Mouse (Mus musculus) CD4-positive, CD25-positive, alpha-beta regulatory T cell, adult 2 months (primary cell): Measurements from ENCODE around the gene Slc6a11.

ENCODE experiments used
- DNase-seq: peaks from one replicate; pipeline ENCODE4 v3.0.0-alpha.2; 2012; ENCODE audit warnings: low read depth, low spot score

The Slc6a11 gene

GRCm38 (mm10) chr6:114178141-114178540 lies 47.1 kb downstream of the Slc6a11 start:
- DNase-seq, result no peak

DNA sequence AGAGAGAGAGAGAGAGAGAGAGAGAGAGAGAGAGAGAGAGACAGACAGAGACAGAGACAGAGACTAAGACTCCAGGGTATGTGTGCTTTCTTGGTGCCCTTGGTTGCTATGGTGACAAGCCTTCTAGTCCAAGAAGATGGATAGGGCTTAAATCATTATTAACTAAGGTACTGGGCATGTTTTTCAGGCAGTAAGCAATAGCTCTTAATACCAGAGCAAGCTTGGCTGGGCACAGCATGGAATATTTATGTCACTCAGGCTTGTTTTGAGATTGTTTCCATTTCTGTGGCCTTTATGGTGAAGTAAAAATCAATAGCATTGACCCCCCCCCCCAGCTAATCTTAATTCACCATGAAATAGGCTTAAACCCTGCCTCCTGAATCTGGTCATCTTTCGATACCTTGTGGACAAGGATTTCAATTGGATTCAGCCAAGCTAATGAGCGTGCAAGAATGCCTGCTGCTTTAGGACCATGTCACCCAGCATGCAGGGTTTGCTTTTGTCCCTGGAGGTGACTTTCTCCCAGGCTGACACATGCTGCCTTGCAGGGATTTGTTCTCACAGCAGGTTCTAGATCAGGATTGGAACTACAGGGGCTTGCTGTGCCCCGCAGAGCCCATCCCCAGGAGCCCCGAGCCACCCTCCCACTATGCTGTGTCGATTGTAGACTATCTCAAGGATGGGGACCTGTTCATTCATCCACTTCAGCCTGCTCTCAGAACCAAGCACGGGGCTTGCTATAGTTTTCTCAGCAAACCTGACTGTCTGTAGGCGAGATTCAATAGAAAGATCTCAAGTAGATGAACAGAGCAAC lies 51.5 kb downstream of the Slc6a11 start:
- no peak for DNase-seq

DNA sequence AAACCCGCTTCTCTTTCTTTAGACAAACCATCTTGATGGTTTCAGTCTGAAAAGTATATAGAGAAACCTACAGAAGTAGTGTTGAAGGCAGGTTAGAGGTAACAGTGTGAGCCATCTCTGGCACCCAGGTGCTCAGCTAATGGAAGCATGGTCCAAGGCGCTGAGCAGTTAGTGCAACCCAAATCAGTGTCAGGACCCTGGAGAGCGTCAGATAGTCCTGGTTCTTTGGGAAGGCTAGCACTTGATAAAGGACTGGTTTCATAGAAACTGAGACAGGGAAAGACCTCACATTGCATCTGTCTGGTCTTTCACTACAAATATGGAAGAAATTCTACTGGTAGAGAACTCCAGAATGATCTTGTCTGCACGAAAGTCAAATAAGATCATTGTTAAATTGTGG lies 56.1 kb downstream of the Slc6a11 start:
- DNase-seq, result no peak

DNA sequence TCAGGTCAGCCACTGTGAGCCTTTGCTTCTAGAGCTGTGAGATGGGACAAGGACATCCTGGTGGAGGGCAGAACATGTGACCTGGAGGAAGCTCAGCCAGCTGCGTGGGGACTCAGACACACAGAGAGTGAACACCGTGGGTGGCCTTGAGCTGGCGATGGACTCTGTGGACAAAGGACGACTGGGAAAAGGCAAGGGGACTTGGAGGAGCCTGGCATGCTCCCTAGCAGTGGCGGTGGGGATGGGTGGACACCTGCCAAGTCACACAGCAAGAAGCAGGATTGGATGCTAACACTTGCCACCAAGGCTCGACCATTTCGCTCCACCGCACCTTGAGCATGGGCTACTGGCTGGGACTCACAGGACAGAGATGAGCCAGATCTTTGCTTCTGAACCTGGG lies 57.8 kb downstream of the Slc6a11 start:
- DNase-seq, result no peak

GRCm38 (mm10) chr6:114195998-114196397 lies 65.0 kb downstream of the Slc6a11 start:
- DNase-seq, result no peak

DNA sequence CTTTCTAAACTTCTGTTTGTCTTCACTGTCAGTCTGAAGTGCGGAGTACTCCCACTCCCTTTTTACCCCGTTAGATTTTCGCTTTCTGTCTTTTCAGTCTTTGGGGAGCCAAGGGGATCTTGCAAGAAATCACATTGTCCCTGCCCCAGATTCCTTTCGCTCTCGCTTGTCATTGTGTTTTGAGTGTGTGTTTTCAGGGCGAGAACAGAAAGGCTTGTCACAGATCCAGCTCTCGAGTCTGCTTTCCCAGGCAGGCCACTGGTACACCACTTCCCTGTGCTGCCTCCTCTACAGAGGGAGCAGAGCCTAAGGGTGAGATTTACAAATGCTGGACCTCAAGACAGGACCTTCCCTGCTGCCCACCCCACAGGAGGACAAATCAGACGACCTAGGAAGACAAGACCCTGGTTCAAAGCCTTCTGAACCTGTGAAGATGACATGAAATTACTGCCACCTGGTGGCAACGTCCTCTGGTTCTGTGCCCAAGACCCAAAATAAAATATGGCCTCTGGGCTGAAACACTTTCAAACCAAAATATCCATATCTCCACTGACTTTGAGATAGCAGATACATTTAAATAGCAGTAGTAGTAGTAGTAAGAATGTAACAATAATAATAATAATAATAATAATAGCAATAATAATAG lies 68.3 kb downstream of the Slc6a11 start:
- DNase-seq, result peak; percentile 5

GRCm38 (mm10) chr6:114204557-114204956 lies 73.5 kb downstream of the Slc6a11 start:
- DNase-seq, result no peak

- no peak for DNase-seq
Observed at GRCm38 (mm10) chr6:114208296-114208695, 77.3 kb downstream of the Slc6a11 start.

- no peak for DNase-seq
Observed at GRCm38 (mm10) chr6:114214393-114214792, 83.4 kb downstream of the Slc6a11 start.

- no peak for DNase-seq
Observed at GRCm38 (mm10) chr6:114216741-114217414, 85.8 kb downstream of the Slc6a11 start.

- no peak for DNase-seq
Observed at GRCm38 (mm10) chr6:114224399-114224798, 93.4 kb downstream of the Slc6a11 start.

GRCm38 (mm10) chr6:114227378-114227777 lies 96.3 kb downstream of the Slc6a11 start:
- DNase-seq, result no peak

- no peak for DNase-seq
Observed at GRCm38 (mm10) chr6:114228196-114228595, 97.2 kb downstream of the Slc6a11 start.

GRCm38 (mm10) chr6:114238892-114239644 lies 108.0 kb downstream of the Slc6a11 start:
- no peak for DNase-seq

DNA sequence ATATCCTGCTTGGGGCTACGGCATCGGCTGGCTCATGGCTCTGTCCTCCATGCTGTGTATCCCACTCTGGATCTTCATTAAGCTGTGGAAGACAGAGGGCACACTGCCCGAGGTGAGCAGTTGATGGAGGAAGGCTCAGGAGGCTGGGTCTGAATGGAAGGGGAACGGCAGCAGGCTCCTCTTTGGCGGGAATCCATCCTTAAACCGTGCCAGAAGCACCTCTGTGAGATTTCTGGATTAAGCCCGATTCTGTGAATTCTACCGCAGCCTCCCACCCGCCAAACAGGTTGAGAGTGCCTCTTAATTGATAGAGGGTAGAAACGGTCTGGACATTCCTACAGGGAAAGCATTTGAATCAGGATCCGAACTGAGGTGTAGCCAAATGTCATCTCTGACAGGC lies 114.6 kb downstream of the Slc6a11 start:
- DNase-seq, result no peak

GRCm38 (mm10) chr6:114250311-114250710 lies 119.3 kb downstream of the Slc6a11 start:
- DNase-seq, result peak; percentile 67

DNA sequence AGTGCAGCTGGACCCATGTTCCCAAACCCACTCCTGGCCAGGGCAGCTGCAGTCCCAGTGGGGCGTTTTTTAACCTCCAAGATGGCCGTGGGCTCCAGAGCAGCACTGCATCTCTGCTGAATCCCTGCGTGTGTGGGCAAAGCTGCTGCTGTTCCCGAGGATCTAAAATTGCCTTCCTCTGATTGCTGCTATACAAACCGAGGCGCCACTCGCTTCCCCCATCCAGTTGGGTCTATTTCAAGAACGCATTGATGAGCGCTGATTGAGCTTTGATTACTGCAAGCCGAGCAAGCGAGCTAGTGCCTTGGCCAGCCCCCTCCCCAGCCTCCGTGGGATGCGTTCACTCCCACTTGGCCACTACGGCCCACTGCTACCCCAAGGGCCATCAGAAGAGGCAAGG lies 123.9 kb downstream of the Slc6a11 start:
- DNase-seq, result no peak

GRCm38 (mm10) chr6:114257762-114258361 lies 126.8 kb downstream of the Slc6a11 start:
- no peak for DNase-seq

DNA sequence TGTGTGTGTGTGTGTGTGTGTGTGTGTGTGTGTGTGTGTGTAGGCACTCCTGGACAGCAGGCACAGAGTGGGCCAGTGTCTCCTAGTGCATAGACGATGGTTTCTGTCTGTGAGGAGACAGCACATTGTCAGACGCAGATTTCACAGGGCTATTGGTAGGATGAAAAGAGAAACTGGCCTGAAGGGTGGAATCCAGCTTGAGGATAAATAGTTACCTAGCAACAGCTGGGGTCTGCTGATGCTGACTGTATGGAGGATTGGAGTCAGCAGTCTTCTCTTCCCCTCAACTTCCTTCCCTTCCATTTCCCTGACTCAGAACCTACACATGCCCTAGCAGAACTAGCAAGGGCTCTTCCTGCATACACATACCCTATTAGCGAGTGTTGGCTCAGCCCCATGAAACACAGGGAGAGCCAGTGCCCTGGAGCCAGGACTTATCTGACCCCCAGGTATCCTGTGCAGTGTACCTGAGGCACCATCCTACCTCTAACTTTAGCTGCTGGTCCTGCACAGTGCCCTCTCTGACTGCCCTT lies 127.7 kb downstream of the Slc6a11 start:
- DNase-seq, result no peak

DNA sequence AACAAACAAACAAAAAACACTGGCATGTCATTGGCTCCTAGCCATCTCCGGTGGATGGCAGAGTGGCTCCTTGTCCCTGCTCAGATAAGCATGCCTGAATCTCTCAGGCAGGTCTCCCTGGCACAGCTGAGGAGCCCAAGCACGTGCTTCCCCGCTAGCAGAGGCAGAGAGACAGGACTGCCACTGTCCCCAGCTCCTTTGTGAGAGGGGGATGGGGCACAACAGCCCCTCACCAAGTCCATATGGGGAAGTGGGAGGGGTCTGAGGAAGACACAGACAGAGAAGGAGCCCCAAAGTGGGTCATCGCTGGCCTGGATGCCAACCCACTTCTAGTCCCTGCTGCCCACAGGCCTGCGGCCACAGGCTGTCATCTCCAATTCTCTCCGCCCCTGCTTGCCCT lies 130.6 kb downstream of the Slc6a11 start:
- no peak for DNase-seq

DNA sequence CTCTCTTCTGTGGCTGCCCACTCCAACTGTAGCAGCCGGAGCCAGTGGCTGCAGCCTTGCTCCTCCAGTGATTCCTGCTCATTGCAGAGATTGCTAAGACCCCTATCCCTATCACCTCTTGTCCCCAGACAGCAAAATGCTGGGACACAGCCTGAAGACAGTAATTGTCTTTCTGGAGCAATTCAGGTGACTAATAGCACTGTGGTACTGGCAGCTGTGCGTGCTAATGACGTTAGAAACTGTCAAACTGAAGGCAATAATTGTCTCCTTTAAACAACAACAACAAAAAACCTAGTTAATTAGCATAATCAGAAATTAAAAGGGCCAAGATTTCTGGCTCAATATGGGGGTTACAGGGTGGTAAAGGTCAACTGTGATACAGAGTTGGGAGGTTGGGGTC lies 133.0 kb downstream of the Slc6a11 start:
- DNase-seq, result no peak
